Mouse (Mus musculus) small intestine, adult 2 months (tissue): ENCODE data around the gene Als2.

Source experiments
- CTCF ChIP-seq: fragments of 200-500 bp; IDR thresholded peaks from 2 replicates; pipeline ENCODE4 v1.5.1; 2012; ENCODE audit warnings: low read depth, mild to moderate bottlenecking, control low read depth, inconsistent platforms, low read length, moderate library complexity, mixed read lengths; ENCODE audit not compliant: insufficient replicate concordance, insufficient read length; ENCODE audit errors: extremely low read depth
- POLR2A ChIP-seq: fragments of 200-500 bp; IDR thresholded peaks from 2 replicates; pipeline ENCODE4 v1.6.1; 2012; ENCODE audit warnings: low read depth, mild to moderate bottlenecking, control low read depth, inconsistent platforms, low read length, moderate library complexity

DNA sequence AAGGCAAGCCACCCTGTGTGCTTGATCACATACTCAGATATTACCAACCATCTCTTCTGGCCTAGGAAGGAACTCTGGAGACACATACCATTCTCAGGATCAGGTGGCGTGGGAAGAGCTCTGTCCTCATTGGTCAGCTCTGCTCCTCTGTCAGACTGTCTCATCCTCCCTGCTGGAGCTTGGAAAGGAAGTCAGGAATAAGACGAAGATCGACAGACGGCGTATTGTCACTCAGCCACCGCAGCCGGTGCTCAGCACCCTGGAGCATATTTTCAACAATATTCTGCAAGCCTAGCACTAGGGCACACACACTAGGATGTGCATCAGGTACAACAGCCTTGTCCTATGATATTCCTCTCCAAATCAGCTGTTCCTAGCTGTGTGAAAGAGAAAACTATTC lies 78.5 kb downstream of the Als2 start:
- no peak for TF ChIP-seq POLR2A
- no peak for TF ChIP-seq CTCF
